Mouse (Mus musculus): Measurements from ENCODE around the gene Stk26.

DNA sequence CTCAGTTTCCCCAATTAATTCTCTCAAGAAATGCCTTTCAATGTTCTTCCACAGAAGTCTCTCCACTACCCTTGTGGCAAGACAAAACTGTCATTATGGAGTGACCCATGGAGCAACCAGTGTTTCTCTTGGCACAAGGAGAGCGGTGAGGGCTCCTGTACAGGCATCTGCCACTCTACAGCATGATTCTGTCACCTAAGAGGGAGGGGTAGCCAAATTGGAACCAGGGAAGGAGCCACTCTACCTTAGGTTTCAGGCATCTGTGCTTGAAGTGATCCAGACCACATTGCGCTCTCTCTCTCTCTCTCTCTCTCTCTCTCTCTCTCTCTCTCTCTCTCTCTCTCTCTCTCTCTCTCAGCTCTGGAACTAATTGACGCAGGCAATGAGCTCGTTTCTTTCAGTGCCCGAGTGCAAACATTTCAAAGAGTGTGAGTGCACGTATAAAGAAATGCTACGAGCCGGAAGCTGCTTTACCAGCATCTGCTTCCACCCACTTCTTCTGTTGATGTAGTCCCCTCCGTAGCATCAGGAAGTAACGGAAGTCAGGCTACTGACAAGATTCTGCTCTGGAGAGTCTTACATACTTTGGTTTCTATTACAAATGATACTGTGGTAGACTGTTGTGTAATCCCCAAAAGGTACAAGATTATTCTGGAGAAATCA is 4.7 kb upstream of the Stk26 start:
- TF ChIP-seq TCF12 (IDR thresholded peaks at IDR 0.05; ENCODE audit: insufficient read depth, poor library complexity, severe bottlenecking) (no peak), POLR2A (IDR thresholded peaks at IDR 0.05; ENCODE audit: insufficient read length, low read depth) (no peak), USF1 (IDR thresholded peaks at IDR 0.05; ENCODE audit: low read depth) (no peak)
